Mouse (Mus musculus): ENCODE measurements around the gene Pacs1.

- no peak for TF ChIP-seq POLR2A (IDR thresholded peaks at IDR 0.05; ENCODE audit: low read depth, low read length)
- no peak for TF ChIP-seq CTCF (IDR thresholded peaks at IDR 0.05; ENCODE audit: borderline replicate concordance, insufficient read depth, low read length)
Measured at GRCm38 (mm10) chr19:5152261-5152660, 120.7 kb downstream of the Pacs1 start.

Data from embryonic fibroblast, embryonic 13.5 days (primary cell).